Mouse (Mus musculus) mouse embryonic stem cell (cell line): ENCODE data around the gene Cbx3.

Source experiments
- in situ Hi-C, 2 experiments: fragments of 300-500 bp; cut with MboI; formaldehyde crosslinking; loops; 1 replicate in 1 of 2; 3 replicates in 1 of 2; pipeline ENCODE4 v1.14.3; 2019 to 2020; ENCODE audit warnings: low sequenced_read_pairs in 2 of 2, low pct_unique_long_range_greater_than_20kb in 1 of 2, mixed read lengths in 1 of 2; ENCODE audit not compliant: unreplicated experiment in 1 of 2

The Cbx3 gene

DNA sequence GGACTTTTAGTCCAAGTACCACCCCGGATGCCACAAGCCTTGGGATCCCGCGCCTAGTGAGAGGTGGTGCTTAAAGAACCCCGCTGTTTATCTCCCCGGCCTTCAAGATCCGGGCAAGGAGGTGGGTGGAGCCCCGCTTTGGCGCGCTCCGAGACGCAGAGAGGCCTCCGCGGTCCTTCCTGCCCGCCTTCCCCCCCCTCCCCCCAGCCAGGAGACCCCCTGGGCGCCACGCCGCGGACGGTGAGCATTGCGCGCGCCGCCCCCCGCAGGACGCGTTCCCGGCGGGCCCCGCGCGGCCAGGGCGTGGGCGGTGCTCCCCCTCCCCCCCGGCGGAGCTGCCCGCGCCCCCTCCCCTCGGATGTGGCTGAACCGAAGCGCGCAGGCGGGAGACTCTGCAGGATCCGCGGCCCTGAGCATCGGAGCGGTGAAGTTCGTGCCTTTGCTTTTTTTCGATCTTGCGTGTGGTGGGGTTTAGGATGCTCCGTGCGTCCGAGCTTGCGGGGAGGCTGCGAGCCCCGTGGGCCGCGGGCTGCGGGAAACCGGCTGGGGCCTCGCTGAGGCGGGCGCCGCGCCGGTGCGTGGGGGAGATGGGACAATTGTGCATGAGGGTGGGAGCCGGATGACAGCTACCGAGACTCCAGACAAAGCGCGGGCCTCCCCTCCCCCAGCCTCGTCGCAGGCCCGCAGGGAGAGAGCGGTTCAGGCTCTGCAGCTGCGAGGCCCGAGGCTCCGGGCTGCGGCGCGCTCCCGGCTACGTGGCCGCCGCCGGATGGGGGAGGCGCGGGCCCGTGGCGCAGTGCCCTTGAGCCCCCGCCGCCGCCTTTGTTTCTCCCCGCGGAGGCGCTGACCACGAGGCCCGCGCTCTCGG lies at the start of gene Cbx3:
Gene Cbx3 (plus strand): TSS at position 50 of the 868 bp plus-strand sequence.
- in situ Hi-C loops, result no loop called here

DNA sequence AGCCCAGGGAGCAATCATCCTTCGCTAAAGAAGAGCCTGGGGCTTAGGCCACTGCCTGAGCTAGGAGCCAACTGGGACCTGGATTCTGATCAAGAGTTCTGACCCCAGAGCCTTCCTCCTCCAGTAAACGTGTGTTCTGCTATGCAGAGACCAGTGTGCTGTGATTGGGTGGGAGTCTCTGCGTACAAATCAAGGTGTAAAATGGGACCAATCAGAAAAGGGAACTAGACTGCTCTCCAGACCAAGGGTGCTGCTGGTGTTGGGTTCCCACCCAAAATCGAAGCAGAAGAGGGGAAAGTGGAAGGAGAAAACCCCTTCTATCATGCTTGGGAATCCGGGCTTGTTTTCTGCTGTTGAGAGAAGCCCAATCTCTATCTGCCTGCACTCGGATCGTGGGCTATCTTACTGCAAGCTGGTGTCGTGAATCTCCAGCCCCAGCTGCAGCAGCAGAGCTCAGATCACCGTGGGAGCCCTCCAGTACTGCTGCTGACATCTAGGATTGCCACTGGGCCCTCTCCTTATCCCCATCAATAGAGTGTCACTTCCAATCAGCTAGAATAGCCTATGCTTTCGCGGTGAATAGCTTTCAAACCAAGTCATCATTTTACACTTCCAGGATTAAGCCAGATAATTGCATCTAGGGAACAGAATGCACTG lies 46.6 kb upstream of the Cbx3 start:
- in situ Hi-C loops, result no loop called here

DNA sequence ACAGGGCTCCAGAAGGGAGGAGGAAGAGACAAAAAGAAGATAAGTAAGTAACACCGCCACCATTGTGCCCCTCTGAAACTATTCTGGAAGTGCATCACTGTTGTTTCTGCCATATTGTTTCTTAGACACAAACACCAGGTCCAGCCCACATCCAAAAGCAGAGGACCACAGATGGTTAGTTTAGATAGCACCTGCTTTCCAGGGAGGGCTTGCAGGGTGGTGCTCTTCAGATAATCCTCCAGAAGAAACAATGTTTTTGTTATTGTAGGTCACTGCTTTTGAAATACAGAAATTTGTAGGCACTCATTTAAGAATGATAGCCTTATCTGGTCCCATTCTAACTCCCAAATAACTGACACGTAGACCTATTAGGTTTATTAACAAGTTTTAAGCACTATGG lies 45.6 kb upstream of the Cbx3 start:
- in situ Hi-C loops, result no loop called here

DNA sequence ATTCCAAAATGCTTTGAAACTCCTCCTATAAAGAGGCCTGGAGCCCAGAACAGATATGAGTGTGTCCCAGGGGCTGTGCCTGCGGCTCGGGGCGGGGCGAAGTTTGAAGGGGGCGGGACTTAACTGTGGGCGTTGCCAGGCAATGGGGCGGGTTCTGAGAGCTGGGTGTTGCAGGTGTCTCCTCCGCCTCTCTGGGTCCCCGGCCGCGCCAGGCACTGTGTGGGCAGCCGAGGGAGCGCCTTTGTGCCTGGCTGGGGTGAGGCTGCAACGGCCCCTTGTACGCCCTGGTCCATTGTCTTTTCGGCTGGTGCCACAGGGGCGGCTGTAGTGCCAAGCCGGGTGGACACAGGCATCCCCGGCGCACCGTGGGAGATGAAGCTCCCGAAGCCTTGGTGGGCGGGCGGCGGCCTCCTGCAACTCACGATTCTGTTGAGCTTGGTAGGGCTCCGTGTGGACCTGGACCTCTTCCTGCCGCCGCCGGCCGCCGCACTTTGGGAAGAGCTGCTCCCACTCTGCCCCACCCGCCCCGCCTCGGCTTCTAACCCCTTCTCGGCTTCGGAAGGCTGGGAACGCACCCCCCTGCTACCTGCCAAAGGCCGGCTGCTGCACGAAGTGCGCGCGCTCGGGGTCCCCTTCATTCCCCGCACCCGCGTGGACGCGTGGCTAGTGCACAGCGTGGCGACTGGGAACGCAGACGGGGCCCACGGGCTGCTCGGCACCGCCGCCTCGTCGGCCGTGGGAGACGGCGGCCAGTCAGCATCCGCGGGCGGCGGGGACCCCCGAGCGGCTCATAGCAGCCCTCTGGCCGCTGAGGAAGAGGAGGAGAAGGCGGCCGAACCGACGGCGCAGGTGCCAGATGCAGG lies 37.4 kb upstream of the Cbx3 start, which contains the start of gene Nfe2l3:
Gene Nfe2l3 (plus strand): TSS at position 136 of the 863 bp plus-strand sequence.
- in situ Hi-C loops, result loop anchor here in 1 of 2 experiments (25.0 kb wide), 1 partner anchor 220 kb away; no protein-coding TSS in a partner anchor

DNA sequence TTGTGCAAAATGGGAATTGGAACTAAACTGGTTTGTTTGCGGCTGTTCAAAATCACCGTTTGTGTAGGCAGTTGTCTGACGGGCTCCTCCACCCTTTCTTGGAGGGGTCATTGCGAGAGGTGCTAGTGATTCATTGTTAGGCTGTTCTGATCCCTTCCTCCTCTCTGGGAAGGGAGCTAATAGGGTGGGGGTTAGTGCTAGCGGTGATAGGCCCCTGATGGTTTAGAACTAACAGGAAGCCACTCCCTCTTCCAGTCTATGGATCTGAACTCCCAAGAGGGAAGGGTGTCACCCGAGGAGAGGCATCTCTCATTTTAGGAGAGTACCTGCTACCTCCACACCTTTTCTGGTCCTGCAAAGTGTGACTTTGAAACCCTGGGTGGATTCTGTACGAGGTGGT lies 35.9 kb upstream of the Cbx3 start:
- in situ Hi-C loops, result loop anchor here in 1 of 2 experiments (25.0 kb wide), 1 partner anchor 222 kb away; no protein-coding TSS in a partner anchor

DNA sequence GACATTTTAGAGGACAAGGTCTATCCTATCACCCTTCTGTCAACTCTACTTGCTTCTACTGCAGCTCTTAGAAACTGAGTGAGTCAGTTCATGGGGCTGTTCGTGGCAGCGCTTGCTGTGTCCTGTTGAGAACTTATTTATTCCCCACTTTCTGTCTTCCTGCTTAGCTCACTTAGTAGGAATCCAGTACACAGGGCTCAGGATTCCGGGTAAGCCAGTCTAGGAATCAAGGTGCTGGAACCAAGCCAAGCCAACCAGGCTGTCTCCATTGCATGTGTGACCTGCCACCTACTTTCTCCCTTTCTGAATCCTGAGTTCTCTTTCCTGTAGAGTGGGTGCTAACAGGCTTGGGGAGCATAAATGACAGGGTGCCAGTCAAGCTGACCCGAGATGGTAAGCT lies 32.5 kb upstream of the Cbx3 start:
- in situ Hi-C loops, result loop anchor here in 1 of 2 experiments (25.0 kb wide), 1 partner anchor 225 kb away; no protein-coding TSS in a partner anchor

DNA sequence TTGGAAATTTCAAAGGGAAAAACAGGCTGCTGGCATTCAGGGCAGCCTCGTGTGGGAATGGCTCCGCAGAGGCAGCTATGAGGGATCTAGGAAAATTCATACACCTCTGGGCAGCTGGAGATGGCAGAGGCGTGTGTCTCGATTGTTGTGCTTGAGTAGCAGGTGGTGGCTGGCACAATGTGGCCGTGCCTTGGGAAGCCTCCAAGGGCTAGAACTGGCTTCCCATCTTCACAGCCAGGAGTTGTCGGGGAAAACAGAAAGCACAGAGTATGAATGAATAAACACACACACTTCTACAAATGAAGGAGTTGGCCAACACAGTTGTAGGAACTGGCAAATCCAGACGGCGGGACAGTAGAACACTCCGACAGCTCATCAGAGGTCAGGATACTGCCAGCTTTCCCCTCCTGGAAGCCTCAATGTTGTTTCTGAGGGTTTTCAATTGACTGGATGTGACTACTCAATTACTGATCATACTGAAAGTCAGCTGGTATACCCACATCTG lies 31.3 kb upstream of the Cbx3 start:
- in situ Hi-C loops, result loop anchor here in 1 of 2 experiments (25.0 kb wide), 1 partner anchor 227 kb away; no protein-coding TSS in a partner anchor

DNA sequence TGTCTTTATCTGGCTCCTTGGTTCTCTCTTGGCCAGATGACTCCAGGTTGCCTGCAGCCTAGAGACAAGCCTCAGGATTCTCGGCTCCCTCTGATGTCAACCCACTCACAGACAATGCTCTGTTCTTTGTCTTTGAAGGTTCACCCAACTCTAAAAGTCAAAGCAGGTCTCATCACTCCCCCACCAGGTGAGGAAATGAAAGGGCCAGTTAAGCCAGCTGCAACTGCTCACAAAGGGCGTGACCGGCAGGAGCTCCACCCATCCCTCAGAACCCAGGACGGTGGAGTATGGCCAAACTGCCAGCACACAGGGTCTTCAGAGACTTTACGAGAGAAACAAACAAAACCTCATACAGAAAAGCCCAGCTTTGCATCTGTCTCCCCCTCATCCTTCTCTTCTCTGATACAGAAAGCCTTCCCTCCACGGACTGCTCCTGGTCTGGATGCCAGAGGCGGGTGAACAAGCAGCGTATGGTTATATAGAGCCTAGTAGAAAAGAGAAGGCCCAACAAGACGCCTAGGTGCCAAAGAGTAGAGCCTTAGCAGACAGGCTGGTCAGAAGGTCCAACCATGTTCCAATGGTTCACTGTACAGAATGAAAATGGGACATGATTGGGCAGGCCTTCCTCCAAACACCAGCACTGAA lies 27.8 kb upstream of the Cbx3 start:
- in situ Hi-C loops, result loop anchor here in 1 of 2 experiments (25.0 kb wide), 1 partner anchor 230 kb away; no protein-coding TSS in a partner anchor

DNA sequence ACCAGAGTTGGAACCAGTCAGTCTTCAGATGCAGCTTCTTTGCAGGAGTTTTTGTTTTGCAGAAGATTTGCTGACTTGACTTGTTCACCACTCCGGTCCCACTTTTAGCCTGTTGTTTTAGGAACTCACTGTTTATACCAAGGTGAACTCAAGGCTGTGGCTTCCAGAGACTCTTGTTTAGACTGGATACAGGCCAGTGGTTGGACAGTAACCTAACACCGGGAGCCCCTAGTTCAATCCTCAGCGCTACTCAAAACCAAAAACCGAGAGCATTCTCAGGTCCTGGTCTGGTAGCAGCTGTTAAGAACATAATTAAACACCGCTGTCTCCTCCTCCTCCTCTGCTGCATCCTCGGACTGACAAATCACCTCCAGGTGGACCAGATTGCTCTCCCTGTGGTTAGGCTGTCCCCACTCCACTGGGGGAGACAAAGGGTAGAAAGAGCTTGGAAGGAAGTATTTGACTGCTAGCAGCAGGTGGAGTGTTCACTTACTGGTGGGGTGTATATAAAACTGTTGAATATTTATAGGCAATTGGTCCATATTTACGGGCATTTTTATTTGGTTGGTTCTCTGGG lies 17.1 kb upstream of the Cbx3 start:
- in situ Hi-C loops, result no loop called here

DNA sequence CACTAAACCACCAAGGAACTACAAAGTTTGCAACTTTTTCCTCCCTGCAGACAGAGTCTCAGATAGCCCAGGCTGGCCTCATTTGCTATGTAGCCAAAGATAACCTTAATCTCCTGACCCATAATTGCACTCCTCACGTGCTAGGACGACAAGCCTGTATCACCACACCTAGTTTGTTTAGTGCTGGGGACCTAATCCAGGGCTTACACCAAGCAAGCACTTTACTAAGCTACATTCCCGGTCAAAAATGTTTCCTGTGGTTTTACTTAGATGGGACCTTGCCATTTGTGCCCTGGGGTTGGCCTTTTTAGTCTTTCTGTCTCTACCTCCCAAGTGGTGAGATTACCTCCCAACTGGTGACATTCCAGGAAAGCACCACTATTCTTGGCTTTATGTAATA lies 15.2 kb upstream of the Cbx3 start:
- in situ Hi-C loops, result no loop called here

DNA sequence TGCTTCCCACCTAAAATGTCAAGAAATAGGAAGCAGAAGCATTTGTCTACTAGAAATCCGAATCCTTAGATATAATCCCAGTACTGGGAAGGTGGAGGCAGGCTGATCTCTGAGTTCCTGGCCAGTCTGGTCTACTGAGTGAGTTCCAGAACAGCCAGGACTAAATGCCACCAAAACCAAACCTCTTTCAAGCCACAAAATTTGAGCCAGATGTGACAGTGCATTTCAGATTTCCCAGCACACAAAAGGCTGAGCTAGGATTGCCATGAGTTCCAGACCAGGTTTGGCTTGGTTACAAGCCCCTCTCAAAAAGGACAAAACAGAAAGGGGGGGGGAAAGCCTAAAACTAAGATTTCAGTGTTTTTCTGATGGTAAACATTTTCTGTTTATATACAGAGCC lies 14.0 kb upstream of the Cbx3 start:
- in situ Hi-C loops, result no loop called here

DNA sequence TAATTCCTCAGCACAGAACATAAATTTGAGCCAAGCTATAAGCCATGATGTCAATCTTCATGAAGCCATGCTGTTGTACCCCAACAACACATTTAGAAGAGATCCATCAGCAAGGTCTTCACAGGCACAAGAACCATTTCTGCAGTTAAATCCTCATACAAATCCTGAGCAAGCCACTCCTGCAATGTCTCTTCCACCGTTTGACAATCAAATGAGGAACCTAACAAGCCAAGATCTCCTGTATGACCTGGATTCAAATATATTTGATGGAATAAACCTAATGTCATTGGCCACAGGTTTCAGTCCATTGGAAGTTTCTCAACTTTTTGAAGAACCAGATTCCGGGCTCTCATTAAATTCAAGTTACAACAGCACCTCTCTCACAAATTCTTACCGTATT lies 12.9 kb upstream of the Cbx3 start:
- in situ Hi-C loops, result no loop called here

DNA sequence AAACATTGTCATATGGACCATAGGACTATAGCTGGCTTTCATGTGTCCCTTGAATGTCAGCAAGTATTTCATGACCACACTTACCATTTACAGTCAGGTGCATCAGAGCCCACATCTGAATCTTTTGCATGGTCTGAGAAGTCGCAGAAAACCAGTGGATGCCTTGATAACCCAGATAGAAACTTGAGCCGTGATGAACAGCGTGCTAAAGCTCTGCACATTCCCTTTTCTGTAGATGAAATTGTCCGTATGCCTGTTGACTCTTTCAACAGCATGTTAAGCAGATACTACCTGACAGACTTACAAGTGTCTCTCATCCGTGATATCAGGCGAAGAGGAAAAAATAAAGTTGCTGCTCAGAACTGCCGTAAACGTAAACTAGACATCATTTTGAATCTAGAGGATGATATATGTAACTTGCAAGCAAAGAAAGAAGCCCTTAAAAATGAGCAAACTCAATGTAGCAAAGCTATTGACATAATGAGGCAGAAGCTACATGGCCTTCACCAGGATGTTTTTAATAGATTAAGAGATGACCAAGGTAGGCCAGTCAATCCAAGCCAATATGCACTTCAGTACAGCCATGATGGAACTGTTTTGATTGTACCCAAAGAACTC lies 12.3 kb upstream of the Cbx3 start:
- in situ Hi-C loops, result no loop called here

DNA sequence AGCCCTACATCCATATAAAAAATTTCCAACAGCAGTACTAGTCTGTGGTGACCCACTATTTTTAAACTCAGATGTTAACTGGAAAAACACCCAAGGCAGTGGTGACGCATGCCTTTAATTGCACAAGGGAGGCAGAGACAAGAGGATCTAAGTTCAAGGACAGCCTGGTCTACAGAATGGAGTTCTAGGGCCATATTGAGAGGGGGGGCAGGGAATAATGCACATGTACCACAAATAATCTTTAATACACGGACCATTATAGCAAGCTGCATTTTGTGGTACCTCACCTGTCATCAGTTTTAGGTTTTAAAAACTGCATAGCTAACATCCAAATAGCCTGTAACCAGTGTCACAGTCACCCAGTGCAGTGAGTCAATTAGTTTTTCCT lies 11.2 kb upstream of the Cbx3 start:
- in situ Hi-C loops, result no loop called here

DNA sequence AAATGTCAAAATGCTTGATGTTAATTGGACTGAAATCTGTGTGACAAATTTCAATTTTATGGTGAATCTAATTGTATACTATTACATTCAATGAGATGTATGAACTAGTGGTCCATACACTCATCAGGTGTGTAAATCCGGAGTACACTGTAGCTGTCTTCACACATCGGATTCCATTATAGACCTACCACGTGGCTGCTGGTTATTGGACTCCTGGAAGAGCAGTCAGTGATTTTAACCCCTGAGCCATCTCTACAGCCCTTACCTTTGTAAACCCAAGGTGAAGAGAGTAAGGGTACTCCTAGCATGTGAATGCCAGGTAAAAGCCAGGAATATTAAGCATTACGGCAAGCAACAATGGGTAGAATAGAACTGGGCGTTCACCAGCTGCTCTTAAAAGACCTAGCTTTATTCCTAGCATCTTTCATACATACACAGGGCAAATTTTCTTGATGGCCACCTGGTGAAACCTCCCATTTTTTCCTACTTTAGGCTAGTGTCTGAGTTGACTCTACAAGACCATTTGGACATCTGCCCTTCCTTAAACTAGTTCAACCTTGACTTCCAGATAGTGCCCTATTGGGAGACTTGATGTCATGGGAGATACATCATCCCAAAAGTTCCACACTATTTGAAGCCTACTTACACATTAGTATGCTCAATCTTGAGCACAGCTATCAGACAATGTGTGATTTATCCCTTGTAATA lies 10.7 kb upstream of the Cbx3 start:
- in situ Hi-C loops, result no loop called here

DNA sequence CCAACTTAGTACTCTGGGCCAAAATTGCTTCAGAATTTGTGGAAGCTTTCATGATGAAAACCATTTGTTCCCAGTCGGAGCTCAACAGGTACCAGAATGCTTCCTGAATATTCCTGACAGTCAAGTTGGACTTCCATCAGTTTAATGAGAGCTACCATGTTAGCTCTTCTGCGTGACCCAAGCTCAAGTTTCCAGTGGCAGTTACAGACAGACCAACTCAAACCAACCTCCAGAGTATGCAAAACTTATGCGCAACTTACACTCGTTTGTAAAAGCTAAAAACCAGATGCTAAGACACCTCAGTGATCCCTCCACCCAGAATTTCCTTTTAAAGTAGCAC lies 10.2 kb upstream of the Cbx3 start:
- in situ Hi-C loops, result no loop called here

DNA sequence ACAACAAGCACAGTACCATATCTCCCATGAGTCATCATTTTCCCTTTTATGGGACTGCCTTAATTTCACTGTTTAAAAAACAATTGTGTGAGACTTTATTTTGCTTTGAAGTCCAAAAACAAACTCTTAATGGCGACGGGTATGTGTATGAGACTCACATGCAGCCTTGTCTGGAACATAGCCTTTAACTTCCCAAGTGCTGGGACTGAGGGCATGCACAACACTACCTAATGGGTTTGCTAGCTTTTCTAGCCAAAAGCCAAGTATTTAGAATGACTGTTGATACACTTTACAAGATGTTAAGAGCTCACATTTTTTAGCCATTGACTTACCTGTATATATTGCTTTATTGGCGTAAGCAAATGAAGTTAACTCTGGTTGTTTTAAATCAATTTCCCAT lies 9.8 kb upstream of the Cbx3 start:
- in situ Hi-C loops, result no loop called here
